Mouse (Mus musculus) testis, postnatal 10 days (tissue): ENCODE data around the gene Pkmyt1.
"Not testable (repeated sequence)": the region's sequence is repeated elsewhere in the genome, so short reads cannot be mapped to it uniquely, and the experiment has no call there.

Source experiments
- DNase-seq: peaks from one replicate; pipeline ENCODE4 v3.0.0; 2021; ENCODE audit warnings: low spot score

Pkmyt1 gene

GRCm38 (mm10) chr17:23747471-23747870 lies 21.3 kb downstream of the Pkmyt1 start:
- no peak for DNase-seq

GRCm38 (mm10) chr17:23748026-23748425 lies 21.9 kb downstream of the Pkmyt1 start:
- DNase-seq: no peak

GRCm38 (mm10) chr17:23748631-23749391 lies 22.7 kb downstream of the Pkmyt1 start:
- peak; percentile 72 for DNase-seq

DNA sequence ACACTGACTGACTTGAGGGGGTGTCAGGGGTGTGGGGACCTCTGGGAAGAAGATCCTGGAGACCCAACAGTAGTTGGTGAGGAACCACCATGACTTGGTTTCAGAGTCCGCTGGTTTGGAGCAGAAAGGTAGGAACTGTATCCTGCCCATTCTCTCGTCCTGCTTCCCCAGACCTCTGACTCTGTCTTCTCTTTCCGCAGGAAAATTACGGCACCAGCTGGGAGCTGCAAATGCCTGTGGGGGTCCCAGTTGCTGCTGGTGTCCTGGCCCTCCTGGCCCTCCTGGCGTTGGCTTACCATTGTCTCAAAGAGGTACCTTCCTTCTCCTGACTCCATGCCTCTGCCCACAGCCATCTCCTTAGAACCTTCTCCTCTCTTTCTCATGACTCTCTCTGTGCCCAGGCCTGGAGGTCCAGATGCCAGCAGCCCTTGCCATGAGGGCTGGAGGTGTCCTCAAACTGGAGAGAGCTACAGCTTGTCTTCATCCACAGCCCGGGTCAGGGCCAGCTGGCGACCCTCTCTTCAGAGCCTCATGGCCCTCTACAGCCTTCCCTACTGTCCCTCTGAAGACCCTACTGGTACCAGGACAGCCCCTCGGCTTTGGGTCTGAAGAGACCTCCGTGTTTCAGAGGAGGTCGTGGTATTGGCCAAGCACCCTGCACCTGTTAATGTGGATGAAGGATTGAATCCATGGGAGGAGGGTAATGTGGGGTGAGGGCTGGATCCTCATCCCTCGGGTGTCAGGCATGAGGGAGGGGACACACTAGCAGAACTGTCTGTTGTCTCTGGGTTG lies 23.5 kb downstream of the Pkmyt1 start:
- no peak for DNase-seq

DNA sequence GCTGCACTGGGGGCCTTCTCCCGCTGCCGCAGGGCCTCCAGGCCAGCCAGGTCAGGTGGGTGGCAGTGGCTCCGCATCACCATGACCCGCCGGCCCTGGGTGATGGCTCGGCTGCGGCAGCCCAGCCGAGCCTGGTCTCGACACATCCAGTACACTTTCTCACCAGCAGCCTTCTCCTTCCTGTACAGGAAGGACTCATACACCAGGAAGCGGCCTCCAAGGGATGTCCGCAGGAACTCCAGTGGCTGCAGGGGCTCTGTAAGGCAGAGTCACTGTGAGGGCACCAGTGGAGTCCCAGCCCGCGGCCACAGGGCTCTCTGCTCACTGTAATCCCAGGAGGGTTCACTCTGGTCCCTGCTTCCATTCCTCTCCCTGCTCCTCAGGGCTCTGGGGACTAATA lies 29.6 kb downstream of the Pkmyt1 start:
- DNase-seq: no peak

GRCm38 (mm10) chr17:23757581-23757980 lies 31.4 kb downstream of the Pkmyt1 start:
- no peak for DNase-seq

- no peak for DNase-seq
Measured at GRCm38 (mm10) chr17:23758801-23759200, 32.7 kb downstream of the Pkmyt1 start.

- no peak for DNase-seq
Measured at GRCm38 (mm10) chr17:23760231-23760630, 34.1 kb downstream of the Pkmyt1 start.

GRCm38 (mm10) chr17:23761155-23761554 lies 35.0 kb downstream of the Pkmyt1 start:
- DNase-seq: no peak

- no peak for DNase-seq
Measured at GRCm38 (mm10) chr17:23762976-23763375, 36.8 kb downstream of the Pkmyt1 start.

- no peak for DNase-seq
Measured at GRCm38 (mm10) chr17:23770493-23770892, 44.4 kb downstream of the Pkmyt1 start.

GRCm38 (mm10) chr17:23770896-23771283 lies 44.8 kb downstream of the Pkmyt1 start:
- no peak for DNase-seq

DNA sequence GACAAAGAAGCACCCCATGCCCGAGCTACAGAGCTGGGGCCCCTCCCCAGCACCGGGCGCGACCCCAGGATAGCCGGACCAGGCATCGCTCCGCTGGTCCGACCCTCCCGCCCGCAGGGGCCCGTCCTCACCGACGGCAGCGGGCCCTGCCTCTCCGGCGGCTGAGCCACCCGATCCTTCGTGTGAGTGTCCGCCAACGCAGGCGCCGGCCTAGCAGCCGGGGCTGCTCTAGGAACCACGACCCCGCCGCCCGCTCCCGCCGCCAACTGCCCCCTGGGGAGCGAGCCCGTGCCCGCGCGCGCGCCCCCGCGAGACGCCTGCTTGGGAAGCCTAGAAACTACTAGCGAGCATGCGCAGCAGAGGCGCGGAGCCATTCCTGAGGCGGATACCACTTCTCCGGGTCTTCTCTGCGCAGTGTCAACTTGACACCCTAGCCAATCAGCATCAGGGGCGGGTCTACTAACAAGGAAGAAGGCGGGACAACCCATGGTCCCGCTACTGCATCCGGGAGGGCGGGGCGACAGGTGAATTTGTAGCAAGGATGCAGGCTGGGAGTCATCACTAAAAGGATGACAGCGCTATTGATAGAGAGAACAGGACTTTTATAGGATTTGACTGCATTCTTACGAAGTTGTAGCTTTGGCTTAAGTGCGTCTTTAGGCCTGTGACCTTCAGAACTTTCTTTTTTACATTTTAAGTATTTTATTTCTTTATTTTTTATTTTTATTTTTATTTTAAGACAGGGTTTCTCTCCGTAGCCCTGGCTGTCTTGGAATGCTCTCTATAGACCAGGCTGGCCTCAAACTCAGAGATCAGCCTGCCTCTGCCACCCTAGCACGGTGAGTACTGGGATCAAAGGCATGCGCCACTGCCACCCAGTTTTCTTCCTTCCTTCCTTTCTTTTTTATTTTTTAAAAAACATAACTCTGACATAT lies 45.4 kb downstream of the Pkmyt1 start, which contains the start of gene Flywch1:
Gene Flywch1 (minus strand): TSS at position 319 of the 935 bp plus-strand sequence.
- DNase-seq: peak; percentile 99

- not testable (repeated sequence) for DNase-seq
Measured at GRCm38 (mm10) chr17:23772219-23772556, 46.1 kb downstream of the Pkmyt1 start.

GRCm38 (mm10) chr17:23773676-23774075 lies 47.5 kb downstream of the Pkmyt1 start:
- DNase-seq: no peak

GRCm38 (mm10) chr17:23774090-23774489 lies 48.0 kb downstream of the Pkmyt1 start:
- peak; percentile 90 for DNase-seq

DNA sequence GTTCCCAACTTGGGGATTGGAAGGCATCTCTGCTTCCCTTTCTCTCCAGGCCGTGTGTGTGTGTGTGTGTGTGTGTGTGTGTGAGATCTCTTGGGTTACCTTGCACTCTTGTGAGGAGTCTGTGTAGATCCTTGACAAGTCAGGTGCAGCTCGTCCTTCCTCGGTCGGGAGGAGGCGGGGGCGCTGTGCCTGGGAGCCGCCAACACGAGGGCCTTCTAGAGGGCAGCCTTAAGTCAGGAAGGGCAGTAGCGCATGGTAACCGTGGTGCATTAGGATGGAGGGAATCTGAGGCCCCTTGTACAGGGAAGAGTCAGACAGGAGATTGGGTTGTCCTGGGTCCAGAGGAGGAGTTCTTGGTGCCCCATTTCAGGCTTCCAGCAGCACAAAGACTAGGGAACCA lies 50.1 kb downstream of the Pkmyt1 start:
- DNase-seq: no peak

DNA sequence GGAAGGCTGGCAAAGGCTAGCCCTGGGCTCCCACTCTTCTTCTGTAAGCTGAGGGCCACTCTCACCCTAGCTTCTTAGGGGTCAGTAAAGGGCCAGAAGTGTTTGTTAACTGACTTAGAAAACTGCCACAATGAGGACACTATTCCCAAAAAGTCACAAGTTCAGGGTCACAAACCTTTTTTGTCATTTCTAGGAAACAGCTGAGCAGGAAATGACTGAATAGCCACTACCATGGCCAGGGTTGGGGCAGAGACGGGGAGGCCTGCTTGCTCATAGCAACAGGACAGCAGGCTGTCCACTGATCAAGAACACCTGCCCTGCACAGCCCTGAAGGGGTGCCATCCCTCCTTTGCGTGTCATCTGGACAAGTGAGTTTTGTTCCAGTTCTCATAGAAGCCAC lies 51.0 kb downstream of the Pkmyt1 start:
- no peak for DNase-seq

- DNase-seq: no peak
Measured at GRCm38 (mm10) chr17:23778447-23778846, 52.3 kb downstream of the Pkmyt1 start.

DNA sequence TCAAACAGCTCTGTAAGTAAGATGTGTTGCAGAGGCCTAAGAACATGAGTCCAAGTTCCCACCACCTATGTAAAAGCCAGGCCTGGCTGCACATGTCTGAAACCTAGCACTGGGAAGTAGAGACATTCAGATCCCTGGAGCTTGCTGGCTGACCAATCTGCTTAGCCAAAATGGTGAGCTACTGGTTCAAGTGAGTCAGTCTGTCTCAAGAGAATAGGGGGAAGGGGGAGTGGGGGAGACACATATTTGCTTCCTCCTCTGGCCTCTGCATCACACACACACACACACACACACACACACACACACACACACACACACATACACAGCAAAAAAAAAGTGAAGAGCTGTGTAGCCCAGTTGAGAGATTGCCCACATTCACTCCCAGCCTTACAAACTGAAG lies 57.2 kb downstream of the Pkmyt1 start:
- no peak for DNase-seq

DNA sequence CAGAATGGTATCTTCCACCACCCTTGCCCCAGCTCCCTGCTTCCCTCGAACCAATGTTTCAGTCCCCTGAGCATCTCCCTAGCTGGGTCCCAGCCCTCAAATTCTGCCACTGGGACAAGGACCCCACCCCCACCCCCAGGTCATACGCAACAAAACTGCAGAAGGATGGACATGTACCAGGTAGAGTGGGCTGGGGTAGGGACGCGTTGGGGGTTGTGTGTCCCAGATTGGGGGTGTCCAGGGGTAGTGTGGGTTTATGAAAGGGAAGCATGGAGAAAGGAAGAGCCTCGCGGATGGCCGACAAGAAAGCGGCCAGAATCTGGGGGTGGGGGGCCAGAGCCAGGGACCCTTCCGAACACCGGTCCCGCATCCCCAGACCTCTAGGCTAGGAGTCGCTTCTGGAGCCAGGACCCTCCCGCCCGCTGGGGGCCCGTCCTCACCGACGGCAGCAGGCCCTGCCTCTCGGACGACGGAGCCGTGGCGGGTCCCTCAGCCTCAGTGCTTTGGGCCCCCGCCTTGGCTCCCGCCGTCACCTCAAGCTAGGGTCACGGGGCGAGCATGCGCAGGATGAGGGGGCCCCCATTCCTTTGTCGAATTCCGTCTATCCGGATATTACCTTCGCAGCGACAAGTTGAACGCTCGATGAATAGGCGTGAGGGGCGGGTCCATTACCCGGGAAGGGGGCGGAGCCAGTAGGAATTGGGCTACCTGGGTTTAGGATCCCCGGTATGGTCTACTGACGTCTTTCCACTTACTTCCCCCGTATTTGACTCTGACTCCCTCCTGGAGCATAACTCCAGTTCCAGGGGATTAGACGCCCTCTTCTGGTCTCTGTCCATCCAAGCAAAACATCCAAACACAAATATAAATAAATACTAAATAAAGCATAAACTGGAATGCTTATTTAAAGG lies 59.7 kb downstream of the Pkmyt1 start, which contains the start of gene Flywch2:
Gene Flywch2 (minus strand): TSS at position 521 of the 911 bp plus-strand sequence.
- peak; percentile 88 for DNase-seq
